Mouse (Mus musculus) kidney, adult 2 months (tissue): ENCODE results near the gene Gm21698.
"Not testable (repeated sequence)": the region's sequence is repeated elsewhere in the genome, so short reads cannot be mapped to it uniquely, and the experiment has no call there.

Experiments used
- CTCF ChIP-seq: fragments of 200-500 bp; conservative IDR thresholded peaks from 2 replicates; pipeline ENCODE4 v1.5.1; 2011; ENCODE audit warnings: low read depth, mild to moderate bottlenecking, control low read depth, low read length, moderate library complexity, mixed read lengths; ENCODE audit not compliant: insufficient read depth, insufficient read length
- POLR2A ChIP-seq: fragments of 200-500 bp; IDR thresholded peaks from one replicate; pipeline ENCODE4 v1.6.1; 2011; ENCODE audit warnings: low read depth, low read length, control low read depth

- TF ChIP-seq CTCF, POLR2A: not testable (repeated sequence)
Observed at GRCm38 (mm10) chr5:26006937-26007695, 18.7 kb upstream of the Gm21698 start.
